Mouse (Mus musculus): ENCODE results near the gene Olfr718-ps1.
"Not testable (repeated sequence)": the region's sequence is repeated elsewhere in the genome, so short reads cannot be mapped to it uniquely, and the experiment has no call there.

Gene Olfr718-ps1

DNA sequence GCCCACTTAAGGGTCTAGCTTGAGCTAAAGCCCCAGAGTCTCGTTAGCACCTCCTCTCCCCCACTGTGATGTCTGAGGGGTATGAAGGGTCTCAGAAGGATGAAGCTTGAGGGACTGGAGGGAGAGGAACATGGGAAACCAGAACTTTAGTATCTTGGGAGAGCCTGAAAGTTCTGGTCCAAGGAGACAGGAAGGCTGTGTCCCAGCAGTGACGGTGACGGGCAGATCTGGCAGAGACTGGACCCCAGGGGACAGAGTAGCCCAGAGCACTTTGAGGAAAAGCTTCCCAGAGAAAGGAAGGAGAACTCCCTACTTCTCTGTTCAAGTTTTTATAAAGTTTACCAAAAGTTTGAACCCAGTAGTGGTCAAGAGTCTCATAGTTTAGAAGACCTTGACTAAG is at the start of gene Olfr718-ps1:
Olfr718-ps1 (minus strand) TSS at position 101 of the 400 bp plus-strand sequence.
- no peak for DNase-seq (ENCODE audit: low spot score)

DNA sequence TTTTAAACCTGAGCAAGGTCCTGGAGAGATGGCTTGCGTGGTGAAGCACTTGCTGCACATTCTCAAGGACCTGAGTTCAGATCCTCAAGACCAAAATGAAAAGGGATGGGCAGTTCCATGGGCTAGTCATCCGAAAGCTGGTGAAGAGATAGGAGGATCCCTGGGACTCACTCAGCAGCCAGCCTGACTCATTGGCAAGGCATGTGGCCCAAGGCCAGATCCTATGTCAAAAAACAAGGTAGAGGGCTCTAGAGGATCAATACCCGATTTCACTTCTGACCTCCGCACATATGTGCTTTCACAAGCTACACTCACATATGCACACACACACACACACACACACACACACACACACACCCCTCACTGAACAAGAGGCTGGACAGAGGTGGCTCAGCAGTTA is 49.1 kb upstream of the Olfr718-ps1 start:
- no peak for DNase-seq (ENCODE audit: low spot score)

DNA sequence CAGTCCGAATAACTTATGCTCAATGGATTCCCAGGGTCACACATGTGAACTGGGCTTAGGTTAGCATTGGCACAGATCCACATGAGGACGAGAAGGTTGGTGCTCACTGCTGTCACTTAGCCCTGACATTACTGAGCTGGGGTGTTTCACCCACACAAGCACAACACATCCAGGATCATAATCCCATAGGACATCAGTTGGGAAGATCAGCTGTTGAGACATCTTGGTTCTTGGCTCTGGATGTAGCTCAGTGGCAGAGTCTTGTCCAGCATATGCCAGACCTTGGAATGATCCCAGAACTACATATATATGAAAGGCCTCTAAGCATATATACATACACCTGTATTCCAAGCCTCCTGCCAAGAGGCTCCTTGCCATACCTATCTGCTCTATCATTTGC is 47.8 kb upstream of the Olfr718-ps1 start:
- no peak for DNase-seq (ENCODE audit: low spot score)

DNA sequence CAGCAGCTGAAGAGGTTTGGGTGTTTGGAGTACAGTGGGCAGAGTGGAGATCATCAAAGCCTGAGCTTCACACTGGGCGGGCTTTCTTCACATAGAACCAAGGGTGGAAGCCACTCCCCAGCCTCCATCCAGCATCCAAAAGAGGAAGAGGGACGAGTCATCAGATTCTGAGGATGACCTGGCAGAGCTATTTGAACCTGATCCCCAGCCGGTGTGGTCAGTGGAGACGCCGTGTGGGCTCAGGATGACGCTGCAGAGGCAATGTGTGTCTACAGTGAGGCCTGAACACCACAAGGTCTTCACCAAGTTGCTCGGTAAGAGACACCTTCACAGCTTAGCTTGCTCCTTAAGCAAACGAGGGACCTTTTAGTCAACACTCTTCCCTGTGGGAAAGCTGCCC is 47.4 kb upstream of the Olfr718-ps1 start:
- not testable (repeated sequence) for DNase-seq (ENCODE audit: low spot score)

DNA sequence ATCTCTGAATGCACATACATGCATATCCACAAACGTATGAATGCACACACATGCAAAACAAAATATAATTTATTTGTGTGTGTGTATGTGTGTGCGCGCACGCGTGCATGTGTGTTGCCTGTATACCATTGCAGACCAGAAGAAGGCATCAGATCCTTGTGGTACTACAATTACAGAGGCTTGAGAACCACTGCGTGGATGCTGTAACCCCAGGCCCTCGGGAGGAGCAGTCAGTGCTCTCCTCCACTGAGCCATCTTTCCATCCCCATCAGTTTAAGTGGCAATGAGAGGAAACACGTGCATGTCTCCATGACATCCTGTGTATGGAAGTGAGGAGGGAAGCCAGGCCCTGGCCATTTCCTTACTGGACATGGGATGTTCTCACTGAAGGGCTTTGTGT is 45.4 kb upstream of the Olfr718-ps1 start:
- DNase-seq (ENCODE audit: low spot score), result no peak

DNA sequence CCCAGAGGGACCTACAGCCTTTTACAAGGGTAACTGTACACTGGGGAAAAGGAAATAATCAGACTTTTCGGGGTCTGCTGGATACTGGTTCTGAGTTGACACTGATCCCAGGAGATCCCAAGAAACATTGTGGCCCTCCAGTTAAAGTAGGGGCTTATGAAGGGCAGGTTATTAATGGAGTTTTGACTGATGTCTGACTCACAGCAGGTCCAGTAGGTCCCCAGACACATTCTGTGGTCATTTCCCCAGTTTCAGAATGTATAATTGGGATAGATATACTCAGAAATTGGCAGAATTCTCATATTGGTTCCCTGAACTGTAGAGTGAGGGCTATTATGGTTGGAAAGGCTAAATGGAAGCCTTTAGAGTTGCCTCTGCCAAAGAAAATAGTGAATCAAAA is 40.6 kb upstream of the Olfr718-ps1 start:
- not testable (repeated sequence) for DNase-seq (ENCODE audit: low spot score)

DNA sequence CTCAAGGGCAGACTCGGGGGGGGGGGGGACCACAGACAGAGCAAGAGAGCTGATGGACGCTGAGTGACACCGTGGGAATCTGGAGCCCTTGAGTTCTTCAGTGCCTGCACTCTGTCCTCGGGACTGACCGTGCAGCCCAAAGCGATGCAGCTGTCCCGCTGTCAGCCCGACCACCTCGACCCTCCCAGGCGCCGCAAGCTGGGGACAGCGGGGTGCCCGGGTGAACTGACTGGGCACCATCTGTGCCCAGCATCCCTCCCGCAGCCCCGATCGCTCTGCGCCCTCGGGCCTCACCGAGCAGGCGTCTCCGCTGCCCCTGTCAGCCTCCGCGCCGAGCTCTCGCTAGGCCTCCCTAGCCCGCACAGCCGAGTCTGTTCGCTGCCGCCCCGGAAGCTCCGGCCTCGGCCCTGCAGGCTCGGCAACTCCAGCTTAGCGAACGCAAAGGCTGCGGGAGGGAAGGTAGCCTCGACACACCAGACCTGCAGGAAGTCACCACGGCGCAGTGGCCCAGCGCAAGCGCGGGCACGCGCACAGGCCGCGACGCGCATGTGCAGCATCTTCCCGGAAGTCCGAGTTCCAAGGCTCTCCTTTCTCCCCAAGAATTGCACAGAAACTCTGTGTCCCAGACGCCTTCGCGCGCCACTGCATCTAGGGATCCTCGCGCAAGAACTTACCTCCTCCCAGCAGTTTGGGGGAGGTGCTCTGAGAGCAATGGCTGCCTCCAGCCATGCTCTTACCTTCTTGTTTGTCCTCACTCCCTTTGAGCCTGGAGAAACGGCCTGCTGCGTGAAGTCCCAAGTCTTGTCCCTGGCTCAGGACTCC is 33.1 kb upstream of the Olfr718-ps1 start, which contains the start of the genes Rbak and Spdye4b:
Rbak (minus strand) TSS at position 521 of the 822 bp plus-strand sequence.
Spdye4b (plus strand) TSS at position 763 of the 822 bp plus-strand sequence.
- DNase-seq (ENCODE audit: low spot score), result peak; percentile 96

DNA sequence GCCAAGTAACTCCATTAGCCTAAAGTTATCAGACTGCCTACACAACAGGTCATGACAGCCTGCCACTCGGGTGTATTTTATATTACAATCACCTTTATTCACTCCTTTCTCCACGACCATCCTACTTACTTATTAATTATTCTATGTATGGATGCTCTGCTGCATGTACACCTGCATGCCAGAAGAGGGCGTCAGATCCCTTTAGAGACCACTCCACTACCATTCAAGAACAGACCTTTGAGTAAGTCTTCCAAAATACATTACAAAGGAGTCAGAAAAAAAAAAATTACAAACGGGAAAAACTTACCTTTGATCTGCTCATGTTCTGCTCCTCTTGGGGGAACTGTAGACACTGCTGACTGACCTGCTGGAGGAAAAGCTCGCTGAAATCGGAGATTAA is 31.8 kb upstream of the Olfr718-ps1 start:
- DNase-seq (ENCODE audit: low spot score), result no peak

DNA sequence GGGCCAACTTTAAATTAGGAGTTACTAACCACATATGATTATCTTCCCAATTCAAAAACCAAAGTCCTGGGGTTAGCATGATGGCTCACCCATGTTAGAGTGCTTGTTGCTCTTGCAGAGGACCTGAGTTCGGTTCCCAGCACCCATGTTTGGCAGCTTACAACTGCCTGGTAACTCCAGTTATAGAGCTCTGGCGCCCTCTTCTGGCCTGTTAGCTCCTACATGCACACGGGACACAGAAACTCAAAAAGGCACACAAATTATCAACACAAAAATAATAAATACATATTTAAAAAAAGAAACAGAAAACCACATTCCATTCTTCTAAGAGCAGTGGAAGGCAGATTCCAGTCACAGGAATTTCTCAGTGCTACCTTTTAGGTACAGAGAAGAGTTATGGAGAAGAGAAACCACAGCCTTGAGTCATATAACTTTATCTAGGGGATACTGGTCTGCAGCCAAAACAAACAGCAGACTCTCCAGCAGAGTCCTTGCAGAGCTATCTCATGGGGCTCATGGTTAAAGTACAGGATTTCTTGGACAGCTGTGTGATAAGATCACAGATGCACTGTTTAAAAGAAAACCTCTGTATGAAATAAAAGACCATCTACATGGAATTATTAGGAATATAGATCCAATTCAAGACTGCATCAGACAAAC is 30.3 kb upstream of the Olfr718-ps1 start:
- DNase-seq (ENCODE audit: low spot score), result no peak

DNA sequence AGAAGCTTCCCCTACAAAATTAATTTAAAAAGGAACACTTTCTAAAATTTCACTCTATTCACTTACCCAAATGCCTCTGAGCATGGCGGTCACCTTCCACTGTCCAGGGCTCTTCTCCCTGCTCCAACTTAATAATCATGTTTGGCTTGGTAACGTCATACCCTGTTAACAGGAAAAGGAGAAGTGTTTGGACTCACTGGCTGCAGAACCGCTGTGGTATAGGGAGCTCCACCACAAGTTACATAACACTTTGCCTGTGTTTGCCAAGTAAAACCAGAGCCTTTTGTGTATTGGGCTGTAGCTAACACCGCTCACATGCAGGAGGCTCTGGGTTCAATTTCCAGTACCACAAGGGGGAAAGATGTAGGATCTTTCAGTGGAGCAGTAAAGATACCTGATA is 28.6 kb upstream of the Olfr718-ps1 start:
- no peak for DNase-seq (ENCODE audit: low spot score)

DNA sequence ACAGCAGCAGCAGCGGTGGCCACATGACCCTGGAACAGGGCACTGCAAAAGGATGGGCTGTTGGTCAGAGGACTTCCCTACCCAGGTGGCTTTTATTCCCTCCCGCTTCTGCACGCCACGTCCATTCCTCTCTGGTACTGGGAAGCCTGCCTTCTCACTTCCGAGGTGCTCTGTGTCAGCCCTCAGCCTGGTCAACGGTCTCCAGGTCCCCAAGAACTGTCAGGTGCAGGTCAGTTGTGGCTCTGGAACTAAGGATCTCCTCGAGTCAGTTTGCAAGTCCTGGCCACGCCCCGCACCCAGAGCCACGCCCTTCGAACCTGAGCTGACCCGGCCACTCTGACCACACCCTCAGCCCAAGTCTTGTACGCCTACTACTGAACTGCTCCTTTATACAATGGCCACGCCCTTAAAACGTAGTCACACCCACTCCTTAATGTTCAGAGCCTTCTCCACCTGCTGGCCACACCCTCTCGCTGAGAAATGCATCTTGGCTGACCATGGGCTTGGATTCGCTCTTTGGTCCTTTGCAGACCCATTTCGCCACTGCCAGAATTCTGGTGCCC is 18.2 kb upstream of the Olfr718-ps1 start:
- DNase-seq (ENCODE audit: low spot score), result no peak

DNA sequence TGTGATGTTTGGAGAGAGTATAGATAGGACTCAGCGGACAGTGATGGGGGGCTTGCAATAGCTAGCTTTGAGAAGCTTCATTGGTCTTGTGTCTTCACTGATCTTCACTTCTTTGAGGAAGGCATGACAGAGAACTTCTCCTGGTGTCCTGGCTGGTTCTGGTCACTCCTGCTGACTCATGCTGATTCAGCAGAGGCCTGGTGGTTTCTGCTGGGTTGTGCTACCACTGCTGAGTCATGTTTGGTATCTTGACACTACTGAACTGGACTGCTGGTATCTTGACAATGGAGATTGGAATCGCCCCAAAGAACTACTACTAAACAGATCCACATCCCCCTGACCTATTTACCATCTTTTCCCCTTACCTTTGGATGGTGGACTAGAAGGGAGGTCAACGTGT is 8.2 kb upstream of the Olfr718-ps1 start:
- no peak for DNase-seq (ENCODE audit: low spot score)

DNA sequence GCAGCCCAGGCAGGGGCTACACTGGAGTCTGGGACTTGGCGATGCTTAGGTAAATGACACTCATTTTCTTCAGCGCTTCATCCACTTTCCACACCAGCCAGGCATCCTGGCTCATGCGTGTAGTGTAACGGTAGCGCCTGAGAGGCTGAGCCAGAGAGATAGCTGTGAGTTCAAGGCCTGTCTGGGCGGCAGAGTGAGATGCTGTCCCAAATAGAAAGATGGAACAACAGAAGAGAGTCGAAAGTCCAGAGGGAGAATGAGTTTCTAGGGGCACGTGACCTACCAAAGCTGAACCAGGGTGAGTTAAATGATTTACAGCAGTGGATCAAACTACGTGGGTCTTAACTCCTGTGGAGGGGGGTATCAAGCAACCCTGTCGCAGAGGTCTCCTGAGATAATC is 6.4 kb upstream of the Olfr718-ps1 start:
- DNase-seq (ENCODE audit: low spot score), result no peak

DNA sequence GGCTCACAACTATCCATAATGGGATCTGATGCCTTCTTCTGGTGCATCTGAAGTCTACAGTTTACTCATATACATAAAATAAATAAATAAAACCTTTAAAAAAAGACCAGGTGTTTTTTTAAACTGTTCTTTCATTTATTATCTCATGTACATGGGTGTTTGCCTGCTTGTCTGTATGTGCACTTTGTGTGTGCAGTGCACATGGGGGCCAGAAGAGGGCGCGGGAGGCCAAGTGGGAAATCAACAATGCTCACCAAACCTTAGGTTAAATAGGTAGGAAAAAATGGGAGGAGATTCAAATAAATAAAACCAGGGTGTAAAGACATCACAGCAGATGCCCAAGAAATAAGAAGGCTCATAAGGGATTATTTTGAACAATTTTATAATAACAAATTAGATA is 2.7 kb upstream of the Olfr718-ps1 start:
- DNase-seq (ENCODE audit: low spot score), result no peak

DNA sequence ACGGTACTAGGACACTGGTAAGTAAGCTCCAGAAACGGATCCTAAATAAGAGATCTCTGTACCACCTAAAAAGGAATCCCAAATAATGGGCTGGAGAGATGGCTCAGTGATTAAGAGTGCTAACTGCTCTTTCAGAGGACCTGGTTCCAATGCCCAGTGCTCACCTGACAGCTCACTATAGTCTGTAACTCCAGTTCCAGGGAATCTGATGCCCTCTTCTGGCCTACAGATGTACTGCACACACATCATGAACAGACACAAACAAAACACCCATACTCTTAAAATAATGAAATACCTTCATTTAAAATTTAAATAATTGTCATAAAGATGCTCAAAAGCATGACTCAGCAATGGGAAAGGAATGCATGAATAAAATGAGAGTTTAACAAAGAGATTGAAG is 2.2 kb upstream of the Olfr718-ps1 start:
- no peak for DNase-seq (ENCODE audit: low spot score)

DNA sequence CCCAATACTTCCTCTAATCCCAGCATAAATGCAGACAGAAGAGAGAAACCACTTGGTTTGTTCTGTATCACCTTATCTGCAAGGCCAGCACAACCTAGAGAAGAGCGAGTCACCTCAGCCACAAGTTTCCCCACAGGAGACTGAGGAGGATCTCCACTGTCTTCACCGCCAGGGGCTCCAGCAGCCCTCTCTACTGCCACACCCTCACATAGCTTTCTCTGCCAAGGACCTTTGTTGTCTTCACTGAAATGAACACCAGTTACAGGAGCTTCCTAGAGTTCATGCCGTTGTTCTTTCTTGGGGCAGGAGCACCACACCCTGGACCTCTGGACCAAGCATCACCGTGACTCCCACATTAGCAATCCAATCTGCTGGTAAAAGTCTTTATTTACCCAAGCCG is 1.3 kb upstream of the Olfr718-ps1 start:
- DNase-seq (ENCODE audit: low spot score), result no peak

DNA sequence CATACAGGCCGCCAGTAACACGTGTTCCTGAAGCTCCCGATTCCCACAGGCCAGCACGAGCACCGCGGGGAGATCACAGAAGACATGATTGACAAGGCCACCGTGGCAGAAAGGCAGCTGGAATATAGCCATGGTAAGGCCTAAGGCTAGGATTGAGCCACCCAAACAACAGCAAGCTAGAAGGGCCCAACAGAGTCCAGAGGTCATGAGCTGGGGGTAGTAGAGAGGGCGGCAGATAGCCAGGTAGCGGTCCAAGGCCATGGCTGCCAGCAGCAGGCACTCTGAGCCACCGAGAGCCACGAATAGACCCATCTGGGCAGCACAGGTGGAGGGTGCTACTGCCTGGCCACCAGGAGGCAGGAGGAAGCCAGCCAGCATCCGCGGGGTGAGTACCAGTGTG is 9.8 kb downstream of the Olfr718-ps1 start:
- DNase-seq (ENCODE audit: low spot score), result no peak

DNA sequence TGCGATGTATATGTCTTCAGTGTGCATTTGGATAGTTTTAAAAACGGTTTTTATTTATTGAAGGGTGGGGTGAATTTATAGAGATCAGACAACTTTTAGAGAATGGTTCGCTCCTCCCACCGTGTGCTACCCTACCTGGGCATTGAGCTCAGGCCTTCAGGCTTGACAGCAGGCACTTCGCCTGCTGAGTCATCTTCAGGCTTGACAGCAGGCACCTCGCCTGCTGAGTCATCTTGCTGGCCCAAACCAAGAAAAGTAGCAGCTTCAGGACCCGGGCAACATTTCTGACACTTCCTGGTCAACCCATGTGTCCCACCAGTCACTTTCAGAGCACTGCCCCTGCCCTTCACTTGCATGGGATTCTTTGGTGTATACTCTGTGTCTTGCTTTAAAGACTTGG is 12.3 kb downstream of the Olfr718-ps1 start:
- DNase-seq (ENCODE audit: low spot score), result no peak

DNA sequence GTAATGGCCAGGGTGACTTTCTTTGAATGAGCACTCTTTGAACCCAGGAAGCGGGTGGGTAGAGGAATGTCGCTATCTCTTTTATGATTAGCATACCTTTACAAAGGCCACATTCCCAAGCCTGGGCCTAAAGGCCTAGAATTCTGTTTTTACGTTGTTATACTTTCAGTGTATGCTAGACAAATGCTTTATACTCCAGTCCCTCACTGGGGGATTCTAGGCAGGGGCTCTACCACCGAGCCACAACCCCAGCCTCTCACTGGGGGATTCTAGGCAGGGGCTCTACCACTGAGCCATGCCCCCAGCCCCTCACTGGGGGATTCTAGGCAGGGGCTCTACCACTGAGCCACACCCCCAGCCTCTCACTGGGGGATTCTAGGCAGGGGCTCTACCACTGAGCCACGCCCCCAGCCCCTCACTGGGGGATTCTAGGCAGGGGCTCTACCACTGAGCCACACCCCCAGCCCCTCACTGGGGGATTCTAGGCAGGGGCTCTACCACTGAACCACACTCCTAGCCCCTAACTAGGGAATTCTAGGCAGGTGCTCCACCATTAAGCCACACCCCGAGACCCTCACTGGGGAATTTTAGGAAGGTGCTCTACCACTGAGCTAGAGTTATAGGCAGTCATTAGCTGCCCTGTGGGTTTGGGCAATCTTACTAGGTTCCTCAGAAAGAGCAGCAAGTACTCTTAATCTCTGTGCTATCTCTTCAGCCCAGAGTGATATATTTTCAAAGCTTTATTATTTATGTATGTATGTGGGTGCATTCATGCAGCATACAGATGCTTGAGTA is 13.0 kb downstream of the Olfr718-ps1 start:
- not testable (repeated sequence) for DNase-seq (ENCODE audit: low spot score)

DNA sequence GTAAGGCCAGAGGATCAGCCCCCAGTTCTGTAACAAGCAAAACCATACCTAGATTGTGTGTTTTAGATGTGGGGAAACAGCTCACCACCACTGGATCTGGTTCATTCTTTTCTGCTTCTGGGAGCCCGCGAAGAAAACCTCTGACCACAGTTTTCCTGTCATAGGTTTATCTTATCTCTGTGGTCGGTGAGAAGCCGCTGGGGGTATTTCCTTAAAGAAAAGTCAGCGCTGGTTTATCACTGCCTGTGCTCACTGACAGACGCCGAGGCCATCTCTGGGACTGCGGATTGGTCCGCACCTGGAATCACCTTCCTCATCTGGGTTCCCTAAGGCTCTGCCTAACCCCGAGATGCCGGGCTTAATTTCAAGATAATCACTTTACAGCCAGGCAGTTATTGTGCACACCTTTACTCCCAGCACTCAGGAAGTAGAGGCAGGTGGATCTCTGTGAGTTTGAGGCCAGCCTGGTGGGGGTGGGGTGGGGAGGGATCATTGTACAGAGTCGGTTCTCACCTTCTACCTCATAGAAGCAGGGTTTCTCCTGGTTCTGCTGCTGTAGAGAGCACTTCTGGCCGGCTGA is 14.4 kb downstream of the Olfr718-ps1 start:
- no peak for DNase-seq (ENCODE audit: low spot score)

DNA sequence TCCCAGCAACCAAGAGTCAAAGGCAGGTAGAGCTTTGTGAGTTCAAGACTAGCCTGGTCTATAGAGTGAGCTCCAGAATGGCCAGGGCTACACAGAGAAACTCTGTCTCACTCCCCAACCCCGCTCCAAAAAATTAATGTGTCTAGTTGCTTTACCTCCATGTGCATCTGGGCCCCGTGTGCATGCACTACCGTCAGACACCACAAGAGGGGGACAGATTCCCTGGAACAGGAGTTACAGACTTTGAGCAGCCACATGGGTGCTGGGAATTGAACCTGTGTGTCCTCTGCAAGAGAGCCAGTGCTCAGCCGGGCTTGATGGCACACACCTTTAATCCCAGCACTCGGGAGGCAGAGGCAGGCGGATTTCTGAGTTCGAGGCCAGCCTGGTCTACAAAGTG is 17.0 kb downstream of the Olfr718-ps1 start:
- no peak for DNase-seq (ENCODE audit: low spot score)

DNA sequence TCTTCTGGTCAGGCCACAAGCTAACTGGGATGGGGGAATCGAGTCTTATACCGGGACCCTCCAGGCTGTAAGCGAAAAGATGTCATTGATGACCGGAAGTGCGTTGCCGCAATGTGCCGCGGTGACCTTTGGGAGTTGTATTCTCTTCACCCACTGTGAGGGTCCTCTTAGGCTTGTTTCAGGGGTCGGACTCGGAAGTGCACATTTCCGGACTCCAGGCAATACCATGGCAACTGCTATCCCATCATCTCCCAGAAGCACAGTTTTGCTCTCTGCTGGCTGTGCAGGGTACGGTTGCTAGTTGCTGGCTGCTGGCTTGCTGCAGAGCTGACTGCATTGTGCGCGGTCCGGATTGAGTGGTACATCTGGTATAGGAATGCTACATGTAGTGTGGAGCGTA is 18.3 kb downstream of the Olfr718-ps1 start:
- DNase-seq (ENCODE audit: low spot score), result no peak

Measured in left cerebral cortex, adult 11 months (tissue).